Mouse (Mus musculus) spleen, adult 2 months (tissue): ENCODE measurements around the gene Jund. TPM values are rescaled to one million over a fixed set of nuclear protein-coding genes. Genes with fewer than 3 reads are reported as not detected.

ENCODE experiments used
- DNase-seq, 2 experiments: peaks; one replicate each; pipeline versions ENCODE4 v3.0.0 to v3.0.0-alpha.2; 2012 to 2021; ENCODE audit warnings: low spot score in 2 of 2, low read depth in 1 of 2
- H3K27ac ChIP-seq: fragments of 200-500 bp; 2 replicates; pipeline ENCODE4 v1.5.1; 2012; ENCODE audit warnings: low read length, inconsistent platforms; ENCODE audit not compliant: insufficient read depth
- H3K27me3 ChIP-seq: fragments of 200-500 bp; 2 replicates; pipeline ENCODE4 v1.6.1; 2012; ENCODE audit warnings: mild to moderate bottlenecking, moderate library complexity, low read length, inconsistent platforms; ENCODE audit not compliant: control insufficient read depth, insufficient read depth
- H3K36me3 ChIP-seq: fragments of 200-500 bp; 2 replicates; pipeline ENCODE4 v1.6.1; 2012; ENCODE audit warnings: mild to moderate bottlenecking, low read length, inconsistent platforms; ENCODE audit not compliant: control insufficient read depth, insufficient read depth
- H3K4me1 ChIP-seq: fragments of 200-500 bp; 2 replicates; pipeline ENCODE4 v1.6.1; 2011; ENCODE audit warnings: inconsistent platforms; ENCODE audit not compliant: control insufficient read depth, insufficient read depth, insufficient read length
- H3K4me3 ChIP-seq: fragments of 200-500 bp; 2 replicates; pipeline ENCODE4 v1.5.1; 2011; ENCODE audit warnings: mild to moderate bottlenecking, inconsistent platforms; ENCODE audit not compliant: insufficient read depth, insufficient read length; ENCODE audit errors: extremely low read depth
- CTCF ChIP-seq: fragments of 200-500 bp; IDR thresholded peaks from 2 replicates; pipeline ENCODE4 v1.5.1; 2011; ENCODE audit warnings: mild to moderate bottlenecking, inconsistent platforms; ENCODE audit not compliant: insufficient read depth, insufficient read length, insufficient replicate concordance; ENCODE audit errors: extremely low read depth
- POLR2A ChIP-seq: fragments of 200-500 bp; IDR thresholded peaks from 2 replicates; pipeline ENCODE4 v1.6.1; 2011; ENCODE audit warnings: low read depth, low read length, inconsistent platforms
- WGBS: fragments of 180-500 bp; shearing (Covaris S2); methylation state at CpG from one replicate; pipeline ENCODE4 v1.1.7; 2018; 5-methylcytosine and 5-hydroxymethylcytosine counted together
- polyA plus RNA-seq: library from polyadenylated mRNA; depleted of rRNA; stranded (reverse); fragments of >200 nt; gene quantifications from 2 replicates; pipeline ENCODE4 v1.2.3, GENCODE M21; 2012

Gene Jund
- polyA plus RNA-seq, 1 experiment, result 269 TPM

DNA sequence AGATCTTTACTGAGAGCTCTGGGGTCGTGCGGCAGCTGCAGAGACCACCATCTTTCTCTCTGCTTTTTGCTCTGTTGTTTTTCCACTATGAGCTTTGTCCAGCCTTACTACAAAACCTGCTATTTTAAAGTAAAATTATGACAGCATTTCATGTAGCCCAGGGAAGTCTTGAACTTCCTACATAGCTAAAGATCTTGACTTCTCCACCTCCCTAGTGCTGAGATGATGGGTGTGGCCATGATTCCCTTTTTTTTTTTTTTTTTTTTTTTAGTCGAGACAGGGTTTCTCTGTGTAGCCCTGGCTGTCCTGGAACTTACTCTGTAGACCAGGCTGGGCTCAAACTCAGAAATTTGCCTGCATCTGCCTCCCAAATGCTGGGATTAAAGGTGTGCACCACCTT lies 34.1 kb upstream of the Jund start:
- 70% methylated on average over 3 of the region's 3 CpGs for WGBS
- Histone ChIP-seq H3K27ac (no peak overlapping the region), H3K4me1 (peaks cover 6% of the 10 kb centered on the region), H3K36me3 (no peaks in the 10 kb centered on the region), H3K4me3 (no peak overlapping the region), H3K27me3 (no peaks in the 10 kb centered on the region)
- no peak for DNase-seq
- TF ChIP-seq POLR2A (no peak), CTCF (no peak)

DNA sequence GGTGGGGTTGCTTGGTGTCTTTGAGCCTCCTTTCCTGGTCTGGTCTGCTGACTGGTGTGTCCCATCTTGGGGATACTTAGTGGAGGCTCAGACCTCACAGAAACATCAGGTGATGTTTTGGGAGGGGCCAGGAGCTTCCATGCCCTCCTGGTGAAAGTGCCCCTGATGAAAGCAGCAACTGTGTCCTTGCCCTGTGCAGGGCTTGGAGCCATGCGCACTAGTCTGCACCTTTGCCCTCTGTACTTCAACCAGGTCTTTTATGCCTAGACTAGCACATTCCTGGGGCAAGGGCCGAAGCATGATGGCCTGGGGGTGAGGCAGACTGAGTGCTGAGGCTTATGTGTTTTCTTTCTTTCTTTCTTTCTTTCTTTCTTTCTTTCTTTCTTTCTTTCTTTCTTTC lies 33.1 kb upstream of the Jund start:
- Histone ChIP-seq H3K36me3 (no peaks in the 10 kb centered on the region), H3K27me3 (no peaks in the 10 kb centered on the region), H3K27ac (no peak overlapping the region), H3K4me3 (no peak overlapping the region), H3K4me1 (peaks cover 3% of the 10 kb centered on the region; the same call in 1 of the 2 replicates)
- DNase-seq, result no peak
- WGBS, result 80% methylated on average over 2 of the region's 2 CpGs
- TF ChIP-seq POLR2A (no peak), CTCF (no peak)

DNA sequence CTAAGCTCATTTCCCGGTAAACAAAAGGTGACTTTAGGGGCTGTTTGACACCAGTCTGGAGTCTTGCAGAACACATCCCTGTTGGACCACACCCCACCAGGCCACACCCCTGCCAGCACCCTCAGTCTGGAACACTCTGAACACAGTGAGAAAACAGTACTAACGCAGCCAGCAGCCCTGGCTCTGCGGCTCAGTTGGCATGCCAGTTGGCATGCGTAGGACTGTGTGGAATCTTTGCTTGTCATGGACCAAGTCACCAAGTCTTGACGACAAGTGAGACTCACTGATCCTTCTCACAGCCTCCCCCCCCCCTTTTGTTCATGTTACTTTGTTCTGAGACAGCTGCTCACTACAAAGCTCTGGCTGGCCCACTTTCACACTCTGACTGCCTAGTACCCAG lies 31.7 kb upstream of the Jund start:
- Histone ChIP-seq H3K4me3 (no peak overlapping the region), H3K27ac (no peak overlapping the region), H3K27me3 (no peaks in the 10 kb centered on the region), H3K36me3 (no peaks in the 10 kb centered on the region), H3K4me1 (peaks cover 3% of the 10 kb centered on the region; the same call in 1 of the 2 replicates)
- WGBS, result 72% methylated on average over 5 of the region's 5 CpGs
- no peak for DNase-seq
- TF ChIP-seq POLR2A (no peak), CTCF (no peak)

DNA sequence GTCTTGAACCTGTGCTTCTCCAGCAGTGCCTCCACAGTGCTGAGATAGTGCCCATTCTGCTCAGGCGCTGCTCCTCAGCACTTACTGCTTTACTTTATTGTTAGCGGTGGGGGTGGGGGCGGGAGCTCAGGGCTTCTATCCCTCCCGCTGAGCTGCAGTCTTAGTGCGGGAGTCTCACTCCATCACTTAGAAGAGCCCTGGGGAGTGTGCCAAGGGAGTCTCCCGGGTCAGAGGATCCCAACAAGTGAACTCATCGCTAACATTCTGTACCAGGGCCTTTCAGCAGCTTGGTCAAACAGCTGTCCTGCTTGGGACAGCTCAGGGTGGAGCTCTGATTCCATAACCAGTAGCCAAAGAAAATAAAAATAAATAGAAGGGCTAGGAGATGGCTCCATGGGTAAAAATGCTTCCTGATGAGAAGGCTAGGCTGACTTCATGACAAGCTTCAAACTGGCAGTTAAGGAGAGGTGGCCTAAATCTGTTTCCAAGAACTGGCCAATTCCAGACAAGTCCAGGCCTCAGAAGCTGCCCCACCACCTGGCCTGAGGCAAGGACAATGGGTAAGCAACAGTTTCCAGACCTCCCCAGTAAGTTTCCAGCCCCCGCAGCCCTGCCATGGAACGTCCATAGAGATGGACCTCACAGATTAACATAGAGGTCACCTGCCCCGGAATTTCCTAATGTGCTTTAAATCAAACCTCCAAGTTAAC lies 27.0 kb upstream of the Jund start:
- H3K4me1 ChIP-seq, result peaks cover 26% of the 10 kb centered on the region; the same call in 1 of the 2 replicates
- H3K27ac ChIP-seq, result no peak overlapping the region
- no peaks in the 10 kb centered on the region for H3K36me3 ChIP-seq
- no peak overlapping the region for H3K4me3 ChIP-seq
- WGBS, result 83% methylated on average over 10 of the region's 10 CpGs
- no peaks in the 10 kb centered on the region for H3K27me3 ChIP-seq
- no peak for DNase-seq
- TF ChIP-seq CTCF, result no peak
- no peak for TF ChIP-seq POLR2A

DNA sequence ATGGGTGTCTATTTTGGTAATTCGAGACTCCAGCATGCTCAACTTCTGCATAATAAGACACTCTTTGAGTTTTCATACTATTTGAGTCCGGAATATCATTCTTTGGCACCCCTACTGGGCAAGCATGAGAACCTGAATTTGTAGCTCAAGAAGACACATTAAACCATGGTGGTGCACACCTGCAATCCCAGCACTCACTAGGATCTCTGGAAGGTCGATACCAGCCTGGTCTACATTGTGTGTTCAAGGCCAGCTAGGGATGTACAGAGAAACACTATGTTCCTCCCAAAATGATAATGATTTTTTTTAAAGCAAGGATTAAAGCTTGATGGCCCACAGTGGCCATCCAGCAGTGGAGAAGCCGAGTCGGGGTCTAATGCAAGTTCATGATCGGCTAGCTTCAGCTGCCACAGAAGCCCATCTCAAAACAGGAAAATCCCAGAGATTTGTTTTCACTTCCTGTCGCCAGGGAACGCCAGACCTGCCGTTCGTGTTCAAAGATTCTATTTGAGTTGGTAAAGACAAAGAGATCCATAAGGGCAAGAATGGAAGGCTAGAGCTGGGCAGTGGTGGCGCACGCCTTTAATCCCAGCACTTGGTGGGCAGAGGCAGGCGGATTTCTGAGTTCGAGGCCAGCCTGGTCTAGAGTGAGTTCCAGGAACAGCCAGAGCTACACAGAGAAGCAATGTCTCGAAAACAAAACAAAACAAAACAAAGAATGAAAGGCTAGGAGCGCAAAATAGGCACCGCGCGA lies 26.2 kb upstream of the Jund start:
- Histone ChIP-seq H3K4me3 (peak overlapping the region; percentile 20), H3K36me3 (no peaks in the 10 kb centered on the region), H3K27ac (peak overlapping the region; percentile 67), H3K27me3 (no peaks in the 10 kb centered on the region), H3K4me1 (peaks cover 29% of the 10 kb centered on the region; the same call in 1 of the 2 replicates)
- TF ChIP-seq CTCF (no peak), POLR2A (no peak)
- no peak for DNase-seq
- WGBS, result 36% methylated on average over 19 of the region's 19 CpGs

DNA sequence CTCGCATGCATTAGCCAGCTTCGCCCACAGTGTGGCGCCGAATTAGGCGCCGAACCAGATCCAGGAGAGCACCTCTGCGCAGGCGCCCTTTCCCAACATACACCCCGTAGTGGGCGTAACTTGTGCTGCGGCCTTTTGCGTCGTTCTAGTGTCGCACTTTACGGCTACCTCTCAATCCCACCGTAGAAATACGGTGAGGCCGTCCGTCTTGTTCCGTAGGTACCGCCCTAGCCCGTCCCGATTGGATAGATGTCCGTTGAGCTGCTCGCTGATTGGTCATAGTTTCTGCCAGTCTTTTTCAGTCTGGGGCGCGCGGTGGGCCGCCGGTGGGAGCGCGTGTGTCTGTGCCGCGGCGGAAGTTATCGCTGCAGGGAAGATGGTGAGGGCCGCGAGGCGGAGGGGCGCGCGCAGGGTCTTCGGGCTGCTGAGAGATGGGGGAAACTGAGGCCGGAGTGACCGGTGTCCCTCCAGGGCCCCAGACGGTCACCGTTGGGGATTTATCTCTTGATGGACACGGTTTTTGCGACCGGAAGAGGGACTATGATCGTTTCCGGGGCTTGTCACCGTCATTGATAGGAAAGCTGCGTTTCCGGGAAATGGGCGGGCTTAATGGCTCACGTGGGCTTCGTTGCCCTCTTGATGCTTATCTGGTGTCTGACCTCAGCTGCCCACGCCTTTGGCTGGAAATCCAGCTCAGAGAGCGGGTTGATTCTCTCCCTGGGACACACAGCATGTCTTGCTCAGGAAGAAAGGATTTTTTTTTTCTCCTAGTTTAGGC lies 25.5 kb upstream of the Jund start, which contains the start of gene Lsm4:
Gene Lsm4, plus strand, starts transcription at position 170 of the 778 bp plus-strand sequence.
- DNase-seq, result peak; percentile 95 to 99
- peak within 1 kb of the TSS; percentile 73 for H3K4me3 ChIP-seq
- peaks cover 6% of the 10 kb centered on the region for H3K36me3 ChIP-seq
- H3K27me3 ChIP-seq, result no peaks in the 10 kb centered on the region
- H3K4me1 ChIP-seq, result peaks cover 33% of the 10 kb centered on the region; the same call in 1 of the 2 replicates
- peak within 1 kb of the TSS; percentile 99 for H3K27ac ChIP-seq
- TF ChIP-seq CTCF, result peak; percentile 92
- TF ChIP-seq POLR2A, result peak; percentile 31
- WGBS, result under 1% methylated on average over 60 of the region's 60 CpGs
